ENCODE assay signal across 9 mouse cellular contexts in the genomic region with DNA sequence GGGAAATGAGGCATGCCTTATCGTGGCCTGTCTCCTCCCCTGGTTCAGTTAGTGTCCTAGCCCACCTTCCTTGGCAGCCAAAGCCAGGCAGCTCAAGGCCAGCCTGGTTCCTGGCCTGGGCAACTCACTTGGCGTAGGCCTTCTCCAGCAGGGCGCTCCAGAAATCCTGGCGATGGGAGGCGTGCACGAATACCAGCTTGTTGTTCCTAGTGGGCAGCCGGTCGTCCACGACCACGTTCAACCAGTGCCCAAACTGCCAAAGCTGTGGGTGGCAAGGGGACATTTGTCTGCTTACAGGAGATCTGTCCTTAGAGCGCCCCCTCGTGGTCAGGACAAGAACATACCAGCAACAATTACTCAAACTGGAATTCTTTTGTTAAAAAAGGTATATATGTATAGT. TPM values are rescaled to one million over a fixed set of nuclear protein-coding genes. Genes with fewer than 3 reads are reported as not detected.
DNase-seq lines count a peak whose midpoint lies in the region; ATAC-seq and TF ChIP-seq lines count a peak whose summit lies in the region.
"Had no signal": no experiment of that assay in that cellular context is flagged by ENCODE, and none has a peak within 500 bp of the region (broad histone marks: within the 10 kb centered on the region; RNA-seq: fewer than 3 reads in every experiment).

No protein-coding gene starts in this region.

- no peaks in the 10 kb centered on the region for H3K79me3 ChIP-seq in C2C12 (ENCODE audit: low read depth)

- H3K9ac ChIP-seq in lung, embryonic 16.5 days (ENCODE audit: low read length) = no peak overlapping the region
- H3K9ac ChIP-seq: limb, embryonic 12.5 days had no signal

- WGBS in lung, embryonic 16.5 days = 19% methylated on average over 12 of the region's 12 CpGs

- H3K27ac ChIP-seq in lung, embryonic 16.5 days (ENCODE audit: low read length) = no peak overlapping the region
- H3K27ac ChIP-seq: limb, embryonic 12.5 days had no signal

- TF ChIP-seq CTCF in C2C12 (IDR thresholded peaks at IDR 0.05; ENCODE audit: control insufficient read depth, insufficient read depth, insufficient read length) = peak; percentile 8

- H3K9me3 ChIP-seq in lung, embryonic 16.5 days (ENCODE audit: control insufficient read depth, low read length) = no peaks in the 10 kb centered on the region

- H3K4me1 ChIP-seq in lung, embryonic 16.5 days (replicated peaks; ENCODE audit: control insufficient read depth, insufficient read depth, low read length) = no peaks in the 10 kb centered on the region
- H3K4me1 ChIP-seq: limb, embryonic 12.5 days had no signal

- no peaks in the 10 kb centered on the region for H3K27me3 ChIP-seq in C2C12 (ENCODE audit: control insufficient read depth, insufficient read depth, insufficient read length)
- no peaks in the 10 kb centered on the region for H3K27me3 ChIP-seq in lung, embryonic 16.5 days (ENCODE audit: control insufficient read depth, insufficient read depth, low read depth, low read length)
- H3K27me3 ChIP-seq: limb, embryonic 12.5 days had no signal

- H3K4me2 ChIP-seq in lung, embryonic 16.5 days (ENCODE audit: low read depth, low read length) = no peak overlapping the region
- H3K4me2 ChIP-seq: limb, embryonic 12.5 days had no signal

- no peak overlapping the region for H3K4me3 ChIP-seq in C2C12 (ENCODE audit: insufficient read depth, poor library complexity, severe bottlenecking)
- no peak overlapping the region for H3K4me3 ChIP-seq in lung, embryonic 16.5 days (ENCODE audit: low read length)
- H3K4me3 ChIP-seq: limb, embryonic 12.5 days had no signal

- 0 out of 2 replicates have a peak, but pooled peaks have one; percentile 31 for ATAC-seq in lung, embryonic 16.5 days (ENCODE audit: low read depth)

- DNase-seq in MN1 (ENCODE audit: low spot score) = peak; percentile 81
- DNase-seq in cerebellum, postnatal 14 days = peak; percentile 94 to 96
- peak; percentile 62 for DNase-seq in gastrocnemius, adult 18-20 months (ENCODE audit: low spot score)
- DNase-seq in kidney, postnatal 36 days = peak; percentile 41 to 86
- peak; percentile 77 to 82 for DNase-seq in right cerebral cortex, postnatal 10 days (ENCODE audit: low spot score in 2 of 2)
- DNase-seq in urinary bladder, postnatal 4 days (ENCODE audit: low spot score in 2 of 2) = peak; percentile 64 to 78

- no peaks in the 10 kb centered on the region for H3K79me2 ChIP-seq in C2C12 (ENCODE audit: control insufficient read depth, insufficient read depth)

- no peaks in the 10 kb centered on the region for H3K36me3 ChIP-seq in C2C12 (ENCODE audit: control insufficient read depth, insufficient read depth)
- no peaks in the 10 kb centered on the region for H3K36me3 ChIP-seq in lung, embryonic 16.5 days (ENCODE audit: control insufficient read depth, insufficient read depth, low read length)
- H3K36me3 ChIP-seq: limb, embryonic 12.5 days had no signal

- H3ac ChIP-seq in C2C12 (ENCODE audit: control insufficient read depth, insufficient read length, low read depth) = no peak overlapping the region

TF ChIP-seq in C2C12, 6 proteins besides CTCF, POLR2A, EP300 and RAD21:
- TF ChIP-seq MYOG (IDR thresholded peaks at IDR 0.05; ENCODE audit: control insufficient read depth, extremely low read depth, insufficient read length) (no peak), USF1 (IDR thresholded peaks at IDR 0.05; ENCODE audit: low read depth) (no peak), CEBPB (IDR thresholded peaks at IDR 0.05; ENCODE audit: low read depth) (no peak), MYOD1 (IDR thresholded peaks at IDR 0.05; ENCODE audit: control insufficient read depth, insufficient read length, low read depth) (no peak), MAX (IDR thresholded peaks at IDR 0.05) (no peak), FOSL1 (IDR thresholded peaks at IDR 0.05; ENCODE audit: insufficient read depth, low read length, poor library complexity, severe bottlenecking) (no peak)
TF ChIP-seq in C2C12: peak in this region for 0.

RNA-seq across cellular contexts. Expression of a gene that starts 16.4 kb away (rescaled TPM):
- 0.04 TPM for polyA plus RNA-seq in C2C12 (2012; fragmentation: generic; extraction: Trizol)
- total RNA-seq in gastrocnemius, adult 18-20 months (2021) = under 1 TPM; 0.21 to 0.66 TPM
- polyA plus RNA-seq in lung, embryonic 16.5 days (2015; fragmentation: Nextera tagmentation; extraction: Ambion mirVana) = 0.72 and 0.78 TPM in 2 replicates

RNA-seq across cellular contexts. Expression of a gene that starts 40.8 kb away (rescaled TPM):
- polyA plus RNA-seq in C2C12 (2012; fragmentation: generic; extraction: Trizol) = 1.7 TPM
- total RNA-seq in gastrocnemius, adult 18-20 months (2021) = not detected
- 0.39 and 0.91 TPM in 2 replicates for polyA plus RNA-seq in lung, embryonic 16.5 days (2015; fragmentation: Nextera tagmentation; extraction: Ambion mirVana)

RNA-seq across cellular contexts. Expression of a gene that starts 43.3 kb away (rescaled TPM):
- 264 TPM for polyA plus RNA-seq in C2C12 (2012; fragmentation: generic; extraction: Trizol)
- total RNA-seq in gastrocnemius, adult 18-20 months (2021) = 10 to 100 TPM; 31.9 to 32.4 TPM
- polyA plus RNA-seq in lung, embryonic 16.5 days (2015; fragmentation: Nextera tagmentation; extraction: Ambion mirVana) = 100 and 106 TPM in 2 replicates

RNA-seq across cellular contexts. Expression of a gene that starts 43.4 kb away (rescaled TPM):
- polyA plus RNA-seq in C2C12 (2012; fragmentation: generic; extraction: Trizol) = 259 TPM
- total RNA-seq in gastrocnemius, adult 18-20 months (2021) = 100 to 1,000 TPM; 119 to 165 TPM
- 191 and 214 TPM in 2 replicates for polyA plus RNA-seq in lung, embryonic 16.5 days (2015; fragmentation: Nextera tagmentation; extraction: Ambion mirVana)

RNA-seq across cellular contexts. Expression of a gene that starts 44.0 kb away (rescaled TPM):
- polyA plus RNA-seq in C2C12 (2012; fragmentation: generic; extraction: Trizol) = 54.3 TPM
- 10 to 100 TPM; 65.0 to 70.8 TPM for total RNA-seq in gastrocnemius, adult 18-20 months (2021)
- polyA plus RNA-seq in lung, embryonic 16.5 days (2015; fragmentation: Nextera tagmentation; extraction: Ambion mirVana) = 52.7 and 55.6 TPM in 2 replicates
